Mouse (Mus musculus) urinary bladder, postnatal 36 days (tissue): ENCODE results near the gene Ttc4.

Source experiments
- DNase-seq, 2 experiments: peaks; one replicate each; pipeline ENCODE4 v3.0.0; 2022; ENCODE audit warnings: low spot score in 2 of 2, mixed read lengths in 1 of 2

The Ttc4 gene

GRCm38 (mm10) chr4:106614180-106614797, 64.5 kb downstream of the Ttc4 start:
- DNase-seq: peak; percentile 39 to 48

GRCm38 (mm10) chr4:106613560-106613959, 65.2 kb downstream of the Ttc4 start:
- DNase-seq: no peak

GRCm38 (mm10) chr4:106613105-106613504, 65.6 kb downstream of the Ttc4 start:
- DNase-seq: no peak
